Mouse (Mus musculus): ENCODE measurements around the gene Rsu1.
A peak's percentile ranks its signal among the peaks of the same experiment; 100 is the strongest.
"Not testable (repeated sequence)": the region's sequence is repeated elsewhere in the genome, so short reads cannot be mapped to it uniquely, and the experiment has no call there.

Rsu1 gene

GRCm38 (mm10) chr2:13223451-13223850 lies 47.8 kb downstream of the Rsu1 start:
- no peak for DNase-seq

GRCm38 (mm10) chr2:13220141-13220540 lies 51.1 kb downstream of the Rsu1 start:
- DNase-seq = no peak

GRCm38 (mm10) chr2:13218112-13218511 lies 53.1 kb downstream of the Rsu1 start:
- DNase-seq = no peak

- no peak for DNase-seq
Observed at GRCm38 (mm10) chr2:13206825-13207224, 64.4 kb downstream of the Rsu1 start.

- no peak for DNase-seq
Observed at GRCm38 (mm10) chr2:13206367-13206766, 64.8 kb downstream of the Rsu1 start.

GRCm38 (mm10) chr2:13202805-13203475 lies 68.3 kb downstream of the Rsu1 start:
- DNase-seq = no peak

- no peak for DNase-seq
Observed at GRCm38 (mm10) chr2:13199713-13200112, 71.5 kb downstream of the Rsu1 start.

- DNase-seq = no peak
Observed at GRCm38 (mm10) chr2:13199033-13199432, 72.2 kb downstream of the Rsu1 start.

GRCm38 (mm10) chr2:13195540-13195939 lies 75.7 kb downstream of the Rsu1 start:
- DNase-seq = no peak

GRCm38 (mm10) chr2:13192157-13192556 lies 79.1 kb downstream of the Rsu1 start:
- DNase-seq = no peak

- DNase-seq = no peak
Observed at GRCm38 (mm10) chr2:13190767-13191166, 80.4 kb downstream of the Rsu1 start.

- no peak for DNase-seq
Observed at GRCm38 (mm10) chr2:13188831-13189495, 82.3 kb downstream of the Rsu1 start.

GRCm38 (mm10) chr2:13183124-13183523 lies 88.1 kb downstream of the Rsu1 start:
- no peak for DNase-seq

- not testable (repeated sequence) for DNase-seq
Observed at GRCm38 (mm10) chr2:13181899-13182298, 89.3 kb downstream of the Rsu1 start.

GRCm38 (mm10) chr2:13177698-13178395 lies 93.4 kb downstream of the Rsu1 start:
- peak; percentile 11 for DNase-seq

GRCm38 (mm10) chr2:13176304-13176620 lies 95.0 kb downstream of the Rsu1 start:
- DNase-seq = no peak

- no peak for DNase-seq
Observed at GRCm38 (mm10) chr2:13175536-13176303, 95.5 kb downstream of the Rsu1 start.

GRCm38 (mm10) chr2:13174461-13174860 lies 96.8 kb downstream of the Rsu1 start:
- no peak for DNase-seq

- DNase-seq = no peak
Observed at GRCm38 (mm10) chr2:13170651-13171050, 100.6 kb downstream of the Rsu1 start.

- no peak for DNase-seq
Observed at GRCm38 (mm10) chr2:13169962-13170361, 101.3 kb downstream of the Rsu1 start.

GRCm38 (mm10) chr2:13169158-13169890 lies 101.9 kb downstream of the Rsu1 start:
- DNase-seq = no peak

GRCm38 (mm10) chr2:13168743-13169142 lies 102.5 kb downstream of the Rsu1 start:
- DNase-seq = no peak

GRCm38 (mm10) chr2:13161717-13162116 lies 109.5 kb downstream of the Rsu1 start:
- no peak for DNase-seq
